Mouse (Mus musculus) intestine, embryonic 16.5 days (tissue): ENCODE data around the gene Acot7. TPM values are rescaled to one million over a fixed set of nuclear protein-coding genes. Genes with fewer than 3 reads are reported as not detected.
"Not testable (repeated sequence)": the region's sequence is repeated elsewhere in the genome, so short reads cannot be mapped to it uniquely, and the experiment has no call there.

ENCODE experiments used
- ATAC-seq: fragments of 200-750 bp; cut with Nextera tagmentation; 2 replicates; pipeline ENCODE4 v1.8.0; 2017; ENCODE audit warnings: moderate TSS enrichment, moderate library complexity
- H3K27ac ChIP-seq: fragments of 300-500 bp; sonication (generic); 2 replicates; pipeline ENCODE4 v1.5.1; 2014; ENCODE audit warnings: mild to moderate bottlenecking, low read length
- H3K27me3 ChIP-seq: fragments of 300-500 bp; sonication (generic); replicated peaks from 2 replicates; pipeline ENCODE4 v1.6.1; 2014; ENCODE audit warnings: low read length, control low read depth, mixed read lengths; ENCODE audit not compliant: control insufficient read depth, insufficient read depth
- H3K36me3 ChIP-seq: fragments of 300-500 bp; sonication (generic); 2 replicates; pipeline ENCODE4 v1.6.1; 2014; ENCODE audit warnings: low read length, control low read depth; ENCODE audit not compliant: control insufficient read depth, insufficient read depth
- H3K4me1 ChIP-seq: fragments of 300-500 bp; sonication (generic); 2 replicates; pipeline ENCODE4 v1.6.1; 2014; ENCODE audit warnings: low read length, control low read depth, mixed read lengths; ENCODE audit not compliant: control insufficient read depth, insufficient read depth
- H3K4me2 ChIP-seq: fragments of 300-500 bp; sonication (generic); 2 replicates; pipeline ENCODE4 v1.6.1; 2014; ENCODE audit warnings: low read depth, low read length, control low read depth
- H3K4me3 ChIP-seq: fragments of 300-500 bp; sonication (generic); 2 replicates; pipeline ENCODE4 v1.5.1; 2014; ENCODE audit warnings: mild to moderate bottlenecking, low read length
- H3K9ac ChIP-seq: fragments of 300-500 bp; sonication (generic); 2 replicates; pipeline ENCODE4 v1.6.1; 2014; ENCODE audit warnings: low read depth, low read length
- H3K9me3 ChIP-seq: fragments of 300-500 bp; sonication (generic); 2 replicates; pipeline ENCODE4 v1.6.1; 2016; ENCODE audit warnings: low read length, control low read depth; ENCODE audit not compliant: control insufficient read depth
- WGBS: fragments of 180-500 bp; shearing (Covaris S2); extraction: QIAGEN DNeasy Blood & Tissue Kit; methylation state at CpG from one replicate; pipeline ENCODE4 v1.1.7; 2014; 5-methylcytosine and 5-hydroxymethylcytosine counted together
- polyA plus RNA-seq: library from polyadenylated mRNA; unstranded; fragments of >200 nt; fragmentation: Nextera tagmentation; extraction: Ambion mirVana; gene quantifications from 2 replicates; pipeline ENCODE4 v1.2.1, GENCODE M21; 2015

Acot7 gene
- polyA plus RNA-seq, 1 experiment from 2014 or later: 52.5 TPM

DNA sequence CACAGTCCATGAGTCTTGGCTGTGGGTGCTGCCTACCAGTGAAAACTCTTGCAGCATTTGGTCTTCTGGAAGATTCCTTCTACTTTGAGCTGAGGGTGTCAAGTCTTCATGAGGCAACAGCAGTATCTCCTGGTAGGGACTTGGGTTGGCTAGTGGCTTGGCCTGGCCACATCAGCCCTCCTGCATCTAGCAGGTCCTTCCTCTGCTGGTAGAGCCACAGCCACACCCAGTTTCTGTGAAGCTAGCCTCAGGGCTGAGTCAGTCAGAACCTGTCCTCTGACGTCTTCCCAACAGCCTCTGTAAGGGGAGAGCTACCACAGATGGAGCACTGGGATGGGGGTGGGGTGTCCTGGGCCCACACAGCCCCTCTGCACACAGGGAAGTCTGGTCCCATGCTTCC lies 44.6 kb downstream of the Acot7 start:
- no peak overlapping the region for H3K4me2 ChIP-seq
- H3K4me3 ChIP-seq: no peak overlapping the region
- H3K9ac ChIP-seq: no peak overlapping the region
- H3K36me3 ChIP-seq: no peaks in the 10 kb centered on the region
- no peaks in the 10 kb centered on the region for H3K9me3 ChIP-seq
- H3K4me1 ChIP-seq: peaks cover 16% of the 10 kb centered on the region
- H3K27ac ChIP-seq: no peak overlapping the region
- no peaks in the 10 kb centered on the region for H3K27me3 ChIP-seq
- ATAC-seq: no peak
- 50% methylated on average over 1 of the region's 1 CpGs for WGBS

DNA sequence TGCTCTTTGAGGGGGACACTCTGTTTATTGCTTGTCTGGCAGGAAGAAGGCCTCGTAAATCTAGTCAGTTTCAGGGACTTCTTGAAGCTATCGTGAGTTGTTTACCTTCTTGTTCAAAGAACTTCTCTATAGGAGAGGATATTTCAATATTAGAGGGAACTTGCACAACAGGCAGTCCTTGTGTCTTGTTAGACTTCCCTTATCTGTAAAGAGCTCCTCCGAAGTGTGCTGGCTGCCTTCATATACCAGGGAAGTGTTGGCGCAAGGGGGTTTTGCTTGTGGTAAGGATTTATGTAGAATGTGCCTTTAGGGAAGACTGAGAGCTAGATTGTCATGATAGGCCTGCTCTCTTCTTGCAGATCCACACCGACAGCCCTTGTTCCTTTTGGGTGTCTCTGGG lies 46.2 kb downstream of the Acot7 start:
- H3K36me3 ChIP-seq: no peaks in the 10 kb centered on the region
- no peak overlapping the region for H3K27ac ChIP-seq
- no peak for ATAC-seq
- no peaks in the 10 kb centered on the region for H3K27me3 ChIP-seq
- no peak overlapping the region for H3K4me3 ChIP-seq
- H3K4me1 ChIP-seq: peaks cover 23% of the 10 kb centered on the region
- H3K9ac ChIP-seq: no peak overlapping the region
- no peak overlapping the region for H3K4me2 ChIP-seq
- H3K9me3 ChIP-seq: no peaks in the 10 kb centered on the region
- 53% methylated on average over 5 of the region's 5 CpGs for WGBS

DNA sequence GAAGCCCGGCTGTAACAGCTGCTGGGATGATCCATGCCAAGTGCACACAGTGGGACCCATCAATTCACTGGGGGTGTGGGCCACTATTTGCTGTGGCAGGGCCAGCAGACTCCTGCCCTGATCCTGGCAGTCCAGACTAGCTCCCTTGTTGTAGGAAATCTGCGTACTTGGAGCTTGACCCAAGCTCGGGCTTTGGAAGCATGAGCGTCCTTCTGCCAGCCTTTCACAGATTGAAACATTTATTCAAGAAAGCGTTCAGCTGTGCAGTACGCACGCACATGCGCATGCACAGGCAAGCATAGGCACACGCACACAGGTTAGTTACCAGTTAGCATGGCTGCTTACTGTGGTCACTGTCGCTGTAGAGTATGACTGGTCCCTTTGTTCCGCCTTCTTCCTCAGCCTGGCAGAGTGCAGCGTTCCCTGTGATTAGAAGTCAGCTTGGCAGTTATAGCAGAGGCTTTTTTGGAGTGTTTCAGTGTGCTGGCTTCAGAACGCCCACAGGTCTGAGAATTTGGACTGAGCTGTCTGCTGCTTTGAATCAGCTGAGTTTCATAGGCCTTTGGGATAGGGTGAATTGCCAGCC lies 49.1 kb downstream of the Acot7 start:
- Histone ChIP-seq H3K27me3 (no peaks in the 10 kb centered on the region), H3K4me2 (no peak overlapping the region), H3K27ac (peak overlapping the region; percentile 38; the same call in 1 of the 2 replicates), H3K4me3 (no peak overlapping the region), H3K36me3 (no peaks in the 10 kb centered on the region), H3K9me3 (no peaks in the 10 kb centered on the region), H3K9ac (no peak overlapping the region), H3K4me1 (peaks cover 17% of the 10 kb centered on the region)
- no peak for ATAC-seq
- WGBS: 84% methylated on average over 13 of the region's 13 CpGs

DNA sequence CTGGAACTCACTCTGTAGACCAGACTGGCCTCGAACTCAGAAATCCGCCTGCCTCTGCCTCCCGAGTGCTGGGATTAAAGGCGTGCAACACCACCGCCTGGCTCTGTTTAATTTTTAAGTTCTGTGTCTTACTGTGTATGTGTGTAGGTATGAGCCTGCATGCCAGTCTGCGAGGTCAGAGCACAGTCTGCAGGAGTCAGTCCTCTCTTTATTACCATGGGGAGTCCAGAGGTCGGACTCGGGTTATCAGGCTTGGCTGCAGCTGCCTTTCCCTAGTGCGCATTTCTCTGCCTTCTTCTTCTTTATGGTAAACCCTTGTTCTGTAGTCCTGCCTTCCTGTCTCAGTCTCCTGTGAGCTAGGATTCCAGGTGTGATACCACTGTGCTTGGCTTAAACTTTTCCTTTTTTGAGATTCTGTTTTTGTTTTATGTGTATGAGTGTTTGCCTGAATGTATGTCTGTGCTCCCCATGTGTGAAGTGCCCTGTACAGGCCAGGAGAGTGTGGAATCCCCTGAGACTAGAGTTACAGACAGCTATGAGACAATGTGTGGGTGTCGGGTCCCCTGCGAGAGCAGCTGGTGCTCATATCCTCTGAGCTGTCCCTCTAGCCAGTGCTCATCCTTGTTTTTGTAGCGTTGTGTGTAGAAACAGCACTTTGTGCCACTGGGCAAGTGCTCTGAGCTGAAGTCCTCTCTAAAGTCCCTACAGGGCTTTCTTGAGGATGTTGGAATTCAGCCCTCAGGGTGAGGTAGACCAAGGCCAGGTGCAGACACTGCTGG lies 50.0 kb downstream of the Acot7 start:
- no peak overlapping the region for H3K4me3 ChIP-seq
- peak overlapping the region; percentile 38 for H3K27ac ChIP-seq
- WGBS: 59% methylated on average over 12 of the region's 12 CpGs
- H3K27me3 ChIP-seq: no peaks in the 10 kb centered on the region
- H3K9me3 ChIP-seq: no peaks in the 10 kb centered on the region
- ATAC-seq: peak; percentile 90
- peaks cover 12% of the 10 kb centered on the region for H3K4me1 ChIP-seq
- no peaks in the 10 kb centered on the region for H3K36me3 ChIP-seq
- H3K4me2 ChIP-seq: no peak overlapping the region
- peak overlapping the region; percentile 7; the same call in 1 of the 2 replicates for H3K9ac ChIP-seq

DNA sequence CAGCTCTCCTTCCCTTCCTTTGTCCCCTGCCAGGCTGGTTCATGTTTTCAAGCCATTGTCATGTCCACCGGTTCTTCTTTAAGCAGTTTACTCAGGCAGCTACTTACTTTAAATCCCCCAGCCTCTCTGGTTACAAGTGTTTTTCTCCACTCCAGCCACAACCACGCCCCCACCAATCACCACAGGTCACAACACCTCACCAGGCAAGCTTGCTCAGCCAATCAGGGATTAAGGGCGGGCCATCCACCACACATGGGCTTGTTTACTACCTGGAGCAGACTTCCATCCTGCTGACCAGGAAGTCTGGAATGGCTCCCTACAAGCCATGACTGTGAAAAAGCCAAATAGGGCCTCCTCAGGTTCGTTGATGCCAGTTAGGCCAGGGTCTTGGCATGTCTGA lies 52.4 kb downstream of the Acot7 start:
- not testable (repeated sequence) for H3K9ac ChIP-seq, H3K27ac ChIP-seq, H3K36me3 ChIP-seq, ATAC-seq, H3K4me2 ChIP-seq, H3K27me3 ChIP-seq, H3K9me3 ChIP-seq, H3K4me3 ChIP-seq
- 40% methylated on average over 4 of the region's 4 CpGs for WGBS
- peaks cover 12% of the 10 kb centered on the region for H3K4me1 ChIP-seq

DNA sequence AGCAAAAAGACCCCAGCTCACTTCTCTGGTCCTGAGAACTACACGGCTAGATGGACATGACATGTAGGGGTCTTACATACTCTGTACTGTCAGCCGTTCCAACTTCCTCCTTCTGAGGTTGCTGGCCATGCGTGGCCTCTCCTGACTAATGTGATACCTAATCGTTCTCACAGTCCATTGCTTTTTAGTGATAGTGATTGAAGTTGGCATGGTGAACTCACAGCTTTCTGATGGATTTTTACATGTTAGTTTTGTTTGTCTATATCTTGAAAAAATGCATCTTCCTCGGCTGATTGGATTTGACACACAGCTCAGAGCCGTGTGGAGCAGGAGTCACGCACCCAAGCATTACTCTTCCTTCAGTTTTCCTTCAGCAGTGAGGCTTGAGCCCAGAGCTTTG lies 53.4 kb downstream of the Acot7 start:
- Histone ChIP-seq H3K27me3 (no peaks in the 10 kb centered on the region), H3K9me3 (no peaks in the 10 kb centered on the region), H3K4me3 (no peak overlapping the region), H3K27ac (no peak overlapping the region), H3K4me1 (peaks cover 12% of the 10 kb centered on the region), H3K36me3 (no peaks in the 10 kb centered on the region), H3K9ac (no peak overlapping the region), H3K4me2 (no peak overlapping the region)
- no peak for ATAC-seq
- 83% methylated on average over 7 of the region's 7 CpGs for WGBS

DNA sequence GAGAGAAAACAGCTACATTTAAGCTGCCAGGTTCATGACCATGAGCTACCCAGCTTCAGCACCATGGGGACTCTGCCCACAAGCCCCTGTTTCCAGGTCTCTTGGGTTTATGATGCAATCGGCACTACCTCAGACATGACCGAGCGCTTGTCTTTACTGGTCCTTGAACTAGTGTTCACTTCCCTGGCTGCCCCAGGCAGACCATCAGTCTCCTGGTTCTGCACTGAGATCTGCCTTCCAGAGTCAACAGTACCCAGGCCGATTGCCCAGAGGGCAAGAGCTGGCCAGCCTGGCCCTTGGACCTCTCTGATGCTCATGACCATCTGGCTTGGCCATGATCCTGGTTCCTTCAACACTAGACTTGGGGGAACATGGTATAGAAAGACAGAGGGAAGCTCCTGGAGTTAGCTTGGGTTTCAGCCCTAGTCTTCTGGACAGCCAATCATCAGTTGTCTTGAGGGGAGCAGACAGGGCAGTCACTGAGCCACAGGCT lies 54.5 kb downstream of the Acot7 start:
- Histone ChIP-seq H3K27me3 (no peaks in the 10 kb centered on the region), H3K4me1 (peaks cover 12% of the 10 kb centered on the region), H3K27ac (no peak overlapping the region), H3K4me3 (no peak overlapping the region), H3K9me3 (no peaks in the 10 kb centered on the region), H3K36me3 (no peaks in the 10 kb centered on the region), H3K4me2 (no peak overlapping the region), H3K9ac (no peak overlapping the region)
- 80% methylated on average over 4 of the region's 4 CpGs for WGBS
- no peak for ATAC-seq

DNA sequence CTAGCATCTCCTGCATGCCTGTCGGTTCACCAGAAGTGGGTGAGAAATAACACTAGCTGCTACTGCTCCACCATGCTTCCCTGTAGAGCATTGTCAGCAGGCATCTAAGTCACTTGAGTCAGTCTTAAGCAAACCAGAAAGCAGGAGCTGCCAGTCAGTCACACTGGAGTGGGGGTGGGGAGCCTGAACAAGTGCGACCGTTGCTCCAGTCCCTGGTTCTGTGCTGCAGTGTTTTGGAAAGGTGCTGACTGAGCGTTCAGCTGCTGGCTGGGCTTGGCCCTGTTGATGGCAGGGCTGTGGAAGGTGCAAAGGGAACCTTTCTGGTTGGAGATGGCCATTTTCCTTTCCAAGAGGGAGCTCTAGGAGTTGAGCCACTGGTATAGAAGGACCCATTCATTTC lies 62.0 kb downstream of the Acot7 start:
- 71% methylated on average over 4 of the region's 4 CpGs for WGBS

DNA sequence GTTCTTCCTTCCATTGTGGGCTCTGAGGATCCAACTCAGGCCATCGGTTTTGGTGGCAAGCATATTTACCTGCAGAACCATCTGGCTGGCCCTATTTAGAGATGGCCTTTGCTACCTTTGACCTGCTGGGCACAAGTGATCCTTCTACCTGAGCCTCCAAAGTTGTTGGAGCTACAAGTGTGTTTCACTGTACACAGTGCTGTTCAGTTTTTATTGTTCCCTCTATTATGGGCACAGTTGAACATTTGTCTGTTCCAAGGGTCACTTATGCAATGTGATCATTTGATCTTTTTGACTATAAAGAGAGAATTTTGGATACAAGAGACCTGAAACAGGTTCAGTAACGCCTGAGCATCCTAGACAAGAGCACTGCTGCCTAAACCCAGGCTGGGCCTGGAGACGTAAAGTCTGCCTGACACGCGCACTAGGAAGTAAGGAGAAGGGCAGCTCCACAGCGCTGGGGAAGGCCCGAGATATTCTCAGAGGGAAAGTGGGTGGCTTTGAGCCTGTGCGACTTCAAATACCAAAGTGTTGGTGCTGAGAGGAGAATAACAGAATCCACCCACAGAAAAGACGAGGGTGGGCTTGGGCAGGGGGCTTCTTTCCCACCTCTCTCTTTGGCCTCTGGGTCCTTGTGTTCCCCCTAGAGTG lies 65.4 kb downstream of the Acot7 start:
- H3K4me2 ChIP-seq: no peak overlapping the region
- H3K9me3 ChIP-seq: no peaks in the 10 kb centered on the region
- ATAC-seq: no peak
- no peak overlapping the region for H3K9ac ChIP-seq
- H3K36me3 ChIP-seq: no peaks in the 10 kb centered on the region
- WGBS: 90% methylated on average over 9 of the region's 9 CpGs
- H3K4me1 ChIP-seq: no peaks in the 10 kb centered on the region
- no peak overlapping the region for H3K27ac ChIP-seq
- no peak overlapping the region for H3K4me3 ChIP-seq
- no peaks in the 10 kb centered on the region for H3K27me3 ChIP-seq

More for the DNA sequence above, 62.0 kb downstream of the Acot7 start:
- no peak overlapping the region for H3K9ac ChIP-seq
- no peaks in the 10 kb centered on the region for H3K4me1 ChIP-seq
- no peak overlapping the region for H3K4me3 ChIP-seq
- no peaks in the 10 kb centered on the region for H3K36me3 ChIP-seq
- no peaks in the 10 kb centered on the region for H3K27me3 ChIP-seq
- no peak overlapping the region for H3K27ac ChIP-seq
- H3K4me2 ChIP-seq: no peak overlapping the region
- no peak for ATAC-seq
- H3K9me3 ChIP-seq: no peaks in the 10 kb centered on the region
